Mouse (Mus musculus) megakaryocyte, adult 5-6 weeks (primary cell): ENCODE measurements around the gene Ywhaq. TPM values are rescaled to one million over a fixed set of nuclear protein-coding genes. Genes with fewer than 3 reads are reported as not detected.

Source experiments
- ATAC-seq: 2 replicates; pipeline ENCODE4 v1.8.0; 2016; ENCODE audit warnings: mild to moderate bottlenecking, inconsistent platforms; ENCODE audit not compliant: poor library complexity, severe bottlenecking
- total RNA-seq, 2 experiments: library from RNA; stranded (forward) in 1 of 2; stranded (reverse) in 1 of 2; fragments of 153-499, 151-499 nt in 1 of 2; fragments of 221-1000, 200-1000 nt in 1 of 2; gene quantifications; 2 replicates each; pipeline versions ENCODE4 v1.2.3 to v1.2.4; 2015 to 2017

Gene Ywhaq
- total RNA-seq (2015): 265 and 275 TPM in 2 replicates
- 136 and 156 TPM in 2 replicates for total RNA-seq (2017)

DNA sequence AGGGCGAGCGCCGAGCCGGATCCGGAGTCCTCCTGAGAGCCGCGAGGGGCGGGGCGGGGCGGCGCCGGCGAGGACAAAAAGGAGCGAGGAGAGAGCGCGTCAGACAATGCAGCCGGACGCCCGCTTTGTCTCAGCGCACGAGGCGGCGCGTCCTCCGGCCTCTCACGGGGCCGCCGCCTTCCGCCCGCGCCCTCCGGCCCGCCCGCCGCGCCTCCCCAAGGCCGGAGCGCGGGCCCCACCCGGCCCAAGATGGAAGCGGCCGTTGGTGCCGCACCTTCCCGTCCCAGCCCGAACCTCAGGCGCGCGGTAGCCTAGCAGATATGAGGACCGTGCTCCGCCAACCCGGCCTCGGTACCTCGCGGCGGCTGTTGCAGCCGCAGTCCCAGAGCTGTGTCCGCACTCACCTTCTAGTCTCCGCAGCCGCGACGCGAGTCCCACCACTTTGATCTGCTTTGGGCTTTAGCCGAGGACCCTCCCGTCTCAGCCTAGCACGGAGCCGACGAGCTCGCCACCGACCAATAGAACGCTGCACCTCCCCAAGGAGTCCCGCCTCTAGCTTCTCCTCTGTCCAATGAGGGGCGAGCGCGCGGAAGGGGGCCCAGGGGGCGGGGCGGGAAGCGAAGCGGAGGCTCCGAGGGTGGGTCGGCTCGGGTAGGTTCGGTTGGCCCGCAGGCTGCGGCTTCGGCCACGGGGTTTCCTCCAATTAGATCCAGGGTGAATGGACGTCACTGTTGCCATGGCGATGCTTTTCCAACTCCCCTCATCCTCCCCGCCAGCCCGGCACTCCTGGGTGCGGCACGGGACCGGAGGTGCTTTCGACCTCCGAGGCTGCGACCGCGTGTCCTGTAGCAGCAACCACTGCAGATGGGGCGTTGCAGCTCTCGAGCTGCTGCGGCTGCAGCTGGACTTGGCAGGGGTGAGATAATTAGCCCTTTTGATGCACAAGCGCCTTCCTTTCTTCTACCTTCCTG is at the start of gene Ywhaq:
Ywhaq (minus strand) TSS at position 538 of the 971 bp plus-strand sequence.
- ATAC-seq: peak; percentile 88

DNA sequence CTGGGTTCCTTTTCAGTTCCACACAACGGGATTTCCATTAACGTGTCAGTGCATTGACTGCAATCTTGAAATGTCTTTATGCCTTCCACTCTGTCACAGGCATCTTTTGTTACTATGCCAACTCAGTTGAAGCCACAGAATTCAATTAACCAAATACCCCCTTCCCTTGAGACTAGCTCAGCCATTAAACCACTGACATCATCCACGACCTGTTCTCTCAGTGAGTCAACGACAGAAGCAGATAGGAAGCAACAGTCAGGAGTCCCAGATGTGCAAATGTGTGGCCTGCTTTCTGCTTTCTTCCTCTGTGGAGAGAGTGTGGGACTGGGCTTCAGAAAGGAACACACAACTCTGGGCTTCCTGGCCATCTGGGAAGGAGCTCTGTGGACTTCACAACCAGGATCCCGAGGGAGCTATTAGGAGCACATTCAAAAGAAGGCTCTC is 46.0 kb upstream of the Ywhaq start:
- ATAC-seq: no peak

DNA sequence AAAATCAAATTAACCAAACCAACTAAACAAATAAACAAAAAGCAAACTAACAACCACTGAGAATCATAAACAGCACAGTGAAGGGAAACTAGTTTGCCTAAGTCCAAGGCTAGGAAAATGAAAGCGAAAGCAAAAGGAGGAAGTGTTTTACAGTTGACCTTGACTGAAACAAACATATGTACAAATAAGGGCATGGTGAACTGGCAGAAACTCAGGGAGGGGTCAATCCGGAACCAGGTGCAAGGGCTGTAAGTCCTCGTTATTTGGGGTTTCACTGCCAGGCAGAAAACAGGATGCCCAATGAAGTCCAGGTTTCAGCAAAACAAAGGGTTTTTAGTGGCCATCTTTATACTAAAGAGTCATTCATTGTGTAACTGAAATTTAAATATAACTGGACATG is 45.2 kb upstream of the Ywhaq start:
- ATAC-seq: peak; percentile 99

DNA sequence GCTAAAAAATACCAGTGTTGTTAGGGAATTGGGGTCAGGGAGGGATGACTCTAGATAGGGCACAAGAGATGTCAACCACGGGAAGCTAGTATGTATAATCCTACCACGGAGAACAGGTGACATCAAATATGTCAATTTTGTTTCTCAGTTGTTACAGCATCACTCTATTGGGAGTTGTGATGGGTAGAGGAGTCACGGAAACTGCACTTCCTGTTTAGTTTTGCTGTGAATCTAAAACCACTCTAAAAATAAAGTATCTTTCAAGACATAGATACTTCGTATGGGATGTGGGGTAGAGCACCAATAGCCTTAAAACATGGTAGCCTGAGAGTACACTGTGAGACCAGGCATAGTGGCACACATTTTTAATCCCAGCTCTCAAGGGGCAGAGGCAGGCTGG is 42.2 kb upstream of the Ywhaq start:
- ATAC-seq: peak; percentile 17; the same call in 1 of the 2 replicates

DNA sequence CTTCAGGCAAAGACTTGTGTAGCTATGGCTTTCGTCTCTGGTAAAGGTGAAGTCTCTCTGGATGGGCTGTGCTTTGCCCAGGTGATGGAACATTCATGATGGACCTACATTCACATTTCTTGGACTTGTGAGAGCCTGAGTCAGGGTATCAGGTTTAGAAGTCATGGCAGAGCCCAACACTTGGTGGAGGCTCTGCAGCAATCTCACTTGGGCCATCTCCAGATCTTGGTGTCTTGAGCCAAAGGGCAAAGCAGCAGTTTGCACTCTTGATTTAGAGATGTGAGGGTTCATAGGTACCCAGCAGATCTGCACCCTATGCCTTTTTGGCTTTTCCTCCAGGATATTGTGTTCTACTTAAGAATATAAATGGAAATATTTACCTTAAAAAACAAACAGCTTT is 38.6 kb upstream of the Ywhaq start:
- ATAC-seq: no peak

DNA sequence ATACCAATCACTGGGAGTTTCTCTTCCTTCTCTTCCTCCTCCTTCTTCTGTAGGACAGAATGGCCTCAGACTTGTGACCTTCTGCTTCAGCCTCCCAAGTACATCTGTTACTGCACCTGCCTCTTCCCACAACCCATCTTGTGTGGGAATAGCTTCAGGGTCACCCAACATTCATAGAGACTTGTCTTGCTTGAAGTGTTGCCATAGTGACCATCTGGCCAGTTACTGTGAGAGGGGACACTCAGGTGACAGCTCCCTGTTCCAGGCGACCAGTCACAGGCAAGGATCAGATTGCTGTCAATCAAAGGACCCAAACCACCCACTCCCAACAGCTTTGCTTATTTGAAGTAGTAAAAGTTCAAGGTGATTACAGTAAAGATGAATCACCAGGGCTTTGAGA is 34.3 kb upstream of the Ywhaq start:
- ATAC-seq: no peak

DNA sequence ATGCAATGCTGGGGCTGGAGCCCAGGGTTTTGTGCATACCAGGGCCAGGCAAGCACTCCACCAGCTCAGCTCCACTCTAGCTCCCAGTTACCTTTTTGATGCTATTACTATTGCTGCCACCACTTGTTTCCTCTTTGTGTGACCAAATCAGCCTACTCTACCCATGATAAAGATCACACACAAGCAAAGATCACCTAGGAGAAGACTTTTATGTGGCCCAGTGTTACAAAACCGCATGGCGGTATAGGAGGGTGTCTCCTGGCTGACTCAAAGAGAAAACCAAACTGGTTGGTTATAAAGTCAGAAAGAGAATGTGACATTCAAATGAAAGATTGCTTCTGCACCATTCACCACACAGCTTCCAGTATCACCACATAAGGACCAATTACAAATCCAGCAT is 33.9 kb upstream of the Ywhaq start:
- ATAC-seq: peak; percentile 79

DNA sequence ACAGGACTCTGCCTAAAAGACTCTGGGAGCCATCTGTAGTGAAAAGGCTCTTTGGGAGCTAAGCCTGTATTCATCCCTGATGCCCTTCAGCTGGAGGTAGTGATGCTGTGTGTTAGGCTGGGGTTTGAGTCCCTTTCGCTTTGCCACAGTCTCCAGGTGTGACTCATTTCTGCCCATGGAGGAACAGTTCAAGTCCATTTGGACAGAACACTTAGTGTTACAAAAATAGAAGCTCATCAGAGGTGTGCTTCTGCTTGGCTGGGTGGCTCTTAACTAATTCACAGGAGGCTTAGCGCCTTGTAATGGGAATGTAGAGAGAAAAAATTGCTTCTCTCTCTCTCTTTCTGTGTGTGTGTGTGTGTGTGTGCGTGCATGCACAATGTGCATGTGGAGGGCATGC is 26.3 kb upstream of the Ywhaq start:
- ATAC-seq: no peak

DNA sequence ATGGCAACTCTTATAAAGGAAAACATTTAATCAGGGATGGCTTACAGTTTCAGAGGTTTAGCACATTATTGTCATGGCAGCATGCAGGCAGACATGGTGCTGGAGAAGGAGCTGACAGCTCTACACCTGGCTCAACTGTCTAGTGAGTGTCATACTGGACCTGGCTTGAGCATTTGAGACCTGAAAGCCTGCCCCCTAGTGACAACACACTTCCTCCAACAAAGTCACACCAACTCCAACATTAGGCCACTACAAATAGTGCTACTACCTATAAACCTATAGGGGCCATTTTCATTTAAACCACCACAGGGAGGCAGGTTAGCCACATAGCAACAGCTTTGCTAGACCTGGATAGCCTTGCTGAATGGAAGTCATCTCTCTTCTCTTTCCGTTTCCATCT is 24.4 kb upstream of the Ywhaq start:
- ATAC-seq: no peak

DNA sequence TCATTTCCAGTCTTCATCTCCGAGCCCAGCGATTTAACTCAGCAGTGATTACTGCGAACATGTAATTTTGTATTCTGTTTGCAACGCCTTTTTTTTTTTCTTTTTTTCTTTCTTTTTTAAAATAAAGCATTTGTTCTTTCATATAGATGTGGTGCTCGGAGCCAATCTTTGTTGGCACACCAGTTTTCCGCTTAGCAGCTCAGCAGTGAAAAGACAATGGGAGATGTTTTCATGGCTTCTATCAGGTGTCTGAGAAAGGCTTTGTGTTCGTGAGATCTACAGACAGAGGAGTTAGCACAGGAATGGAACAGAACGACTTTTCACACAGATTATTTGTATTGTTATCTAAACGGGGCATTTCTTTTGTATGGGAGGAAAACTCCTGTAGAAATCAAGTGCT is 22.0 kb upstream of the Ywhaq start:
- ATAC-seq: no peak

DNA sequence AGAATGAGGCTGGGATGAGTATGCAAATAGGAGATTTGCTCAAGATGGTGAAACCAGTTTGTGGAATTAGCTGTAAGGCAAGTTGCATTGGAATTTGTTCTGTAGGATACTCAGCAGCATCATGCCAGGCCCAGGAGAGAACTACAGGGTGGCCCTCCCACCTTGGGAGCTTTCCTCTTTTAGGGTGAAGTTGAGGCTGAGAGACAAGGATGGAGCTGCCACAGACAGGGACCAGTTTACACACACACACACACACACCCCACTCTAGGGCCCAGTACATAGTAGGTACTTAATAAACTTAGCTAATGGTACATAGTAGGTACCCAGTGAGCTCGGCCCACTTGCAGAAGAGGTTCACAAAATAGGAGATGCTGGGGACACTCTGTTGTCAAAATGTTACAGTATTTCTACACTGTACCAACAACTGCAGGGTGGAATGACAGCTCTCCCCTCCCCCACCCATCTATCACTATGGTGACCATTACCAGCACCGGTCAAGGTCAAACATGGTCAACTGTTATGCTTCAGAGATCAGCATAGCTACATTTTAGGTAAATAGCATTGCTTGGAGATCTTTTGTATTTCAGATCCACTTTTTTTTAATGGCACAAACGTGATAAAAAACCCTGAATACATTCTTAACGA is 21.4 kb upstream of the Ywhaq start:
- no peak for ATAC-seq

DNA sequence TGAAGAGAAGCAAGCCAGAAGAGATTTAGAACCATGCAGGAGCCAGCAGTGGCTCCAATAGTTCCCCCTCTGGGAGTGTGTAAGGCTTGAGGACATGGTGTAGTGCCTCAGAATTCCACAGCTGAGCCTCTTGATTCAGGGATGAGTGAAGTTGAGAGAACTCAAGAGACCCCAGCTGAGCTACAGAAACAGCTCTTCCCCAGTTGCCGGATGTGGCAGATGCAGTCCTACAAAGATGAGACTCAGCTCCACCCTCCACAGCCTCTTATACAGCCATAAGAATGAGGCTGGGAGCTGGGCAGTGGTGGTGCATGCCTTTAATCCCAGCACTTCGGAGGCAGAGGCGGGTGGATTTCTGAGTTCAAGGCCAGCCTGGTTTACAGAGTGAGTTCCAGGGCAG is 20.9 kb upstream of the Ywhaq start:
- ATAC-seq: no peak

DNA sequence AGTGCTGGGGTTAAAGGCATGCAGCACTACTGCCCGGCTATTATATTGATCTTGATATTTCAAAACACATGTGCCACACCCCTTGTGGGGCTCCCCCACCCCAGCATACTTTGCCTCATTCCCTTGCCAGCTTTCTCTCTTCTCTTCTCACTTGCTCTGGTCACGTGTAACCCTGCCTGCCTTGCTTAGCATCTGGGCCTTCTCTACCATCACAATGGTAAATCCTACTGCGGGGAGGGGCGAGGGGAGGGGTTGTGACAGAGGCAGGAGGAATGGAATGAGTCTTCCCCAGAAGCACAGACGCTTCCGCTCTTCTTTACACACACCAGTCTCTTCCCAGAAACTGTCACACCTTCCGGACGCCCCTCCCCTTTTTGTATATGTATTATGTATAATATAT is 14.5 kb upstream of the Ywhaq start:
- ATAC-seq: no peak

DNA sequence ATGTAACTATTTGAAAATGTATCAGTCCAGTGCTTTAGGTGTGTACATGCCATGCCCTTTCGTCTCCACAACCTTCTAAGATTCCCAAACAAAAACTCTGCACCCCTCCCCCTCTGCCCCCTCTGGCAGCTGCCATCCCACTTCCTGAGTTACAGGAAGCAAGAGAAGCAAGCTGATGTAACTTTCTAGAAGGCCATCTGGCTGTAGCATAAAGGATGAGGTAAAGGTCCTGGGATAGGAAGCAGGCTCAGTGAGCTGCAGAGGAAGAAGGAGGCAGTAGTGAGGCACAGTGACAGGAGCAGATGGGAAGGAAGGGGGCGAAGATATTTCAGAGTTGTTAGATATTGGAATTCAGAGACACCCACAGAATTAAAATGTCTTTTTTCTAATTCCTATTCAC is 13.6 kb upstream of the Ywhaq start:
- no peak for ATAC-seq

DNA sequence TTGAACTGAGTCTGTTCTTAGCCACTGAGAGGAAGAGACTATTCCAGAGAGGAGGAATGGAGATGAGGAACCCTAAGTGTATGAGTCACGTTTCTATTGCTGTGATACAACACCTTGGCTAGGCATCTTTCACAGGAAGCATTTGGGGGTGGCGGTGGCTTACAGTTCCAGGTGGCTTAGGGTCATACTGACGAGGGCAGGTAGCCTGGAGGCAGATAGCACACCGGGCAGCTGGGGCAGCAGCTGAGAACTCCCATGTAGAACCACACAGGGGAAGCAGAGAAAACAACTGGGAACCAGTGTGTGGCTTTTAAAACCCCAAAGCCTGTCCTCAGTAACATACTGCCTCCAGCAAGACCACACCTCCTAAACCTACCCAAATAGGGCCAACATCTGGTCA is 12.7 kb upstream of the Ywhaq start:
- no peak for ATAC-seq

DNA sequence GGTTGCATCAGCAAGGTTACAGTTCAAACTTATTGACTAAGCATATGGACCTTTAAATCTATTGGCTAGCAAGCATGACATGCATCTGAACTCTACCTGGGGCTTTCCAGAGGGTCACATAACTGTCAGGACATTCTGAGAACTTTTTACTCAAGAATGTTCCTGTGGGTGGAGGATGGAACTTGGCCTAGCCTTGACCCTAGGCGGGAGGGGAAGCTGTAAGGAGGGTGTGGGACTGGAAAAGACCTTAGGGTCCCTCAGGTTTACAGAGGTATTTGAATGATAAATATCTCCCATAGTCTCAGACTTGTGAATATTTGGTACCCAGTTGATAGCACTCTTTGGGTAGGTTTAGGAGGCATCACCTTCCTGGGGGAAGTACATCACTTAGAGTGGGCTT is 11.6 kb upstream of the Ywhaq start:
- ATAC-seq: no peak

DNA sequence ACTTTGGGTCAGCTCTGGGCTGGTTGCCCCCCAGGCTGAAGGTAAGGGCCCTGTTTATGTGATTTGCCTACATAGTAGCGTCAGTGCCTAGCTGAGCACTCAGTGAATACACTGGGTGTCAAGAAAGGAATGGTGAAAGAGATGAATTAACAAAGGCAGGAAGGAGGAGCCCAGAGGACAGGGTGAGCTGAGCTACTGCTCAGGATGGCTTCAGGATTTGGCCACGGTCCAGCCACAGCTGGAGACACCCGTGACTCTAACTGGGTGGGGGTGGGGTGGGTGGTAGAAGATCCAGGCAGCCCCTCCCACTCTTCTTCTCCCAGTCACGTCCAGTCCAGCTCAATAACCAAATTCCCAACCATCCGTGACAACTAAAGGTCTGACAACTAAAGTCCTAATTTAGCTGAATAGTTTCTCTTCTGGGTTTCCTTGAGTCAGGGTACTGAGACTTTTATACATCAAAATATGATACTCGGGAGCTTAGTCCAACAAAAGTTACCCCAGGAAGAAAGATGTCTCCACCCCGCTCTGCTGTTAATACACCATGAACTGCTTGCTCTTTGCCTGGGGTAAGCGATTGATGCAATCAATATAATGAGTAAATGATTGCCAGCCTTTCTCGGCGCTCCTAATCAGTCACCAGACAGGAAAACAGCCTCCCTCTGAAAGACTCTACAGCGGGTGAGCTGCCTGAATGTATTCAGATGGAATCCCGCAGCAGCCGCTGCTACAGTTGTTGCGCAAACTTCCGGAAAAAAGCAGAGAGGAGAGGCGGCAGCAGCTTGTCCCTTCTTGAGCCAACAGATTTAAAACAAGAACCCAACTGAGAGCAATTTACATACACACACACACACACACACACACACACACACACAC is 8.9 kb upstream of the Ywhaq start:
- ATAC-seq: peak; percentile 83

DNA sequence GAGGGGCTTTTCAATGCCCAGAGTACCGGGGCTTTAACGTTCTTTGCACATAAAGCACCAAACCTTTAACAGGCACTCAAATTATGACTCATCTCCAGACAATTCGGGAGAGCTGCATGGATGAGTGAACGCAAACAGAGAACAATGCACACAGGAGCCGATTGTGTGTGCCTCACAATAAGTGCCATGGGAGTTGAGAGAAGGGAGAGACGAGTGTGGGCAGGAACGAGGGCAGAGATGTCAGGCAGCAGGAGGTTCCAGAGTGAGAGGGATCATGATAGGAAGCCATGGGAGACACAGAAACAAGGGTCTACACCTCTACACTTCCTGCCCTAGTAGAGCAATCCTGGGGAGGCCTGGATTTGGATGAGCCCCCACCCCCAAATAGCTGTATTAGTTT is 7.2 kb upstream of the Ywhaq start:
- ATAC-seq: no peak

DNA sequence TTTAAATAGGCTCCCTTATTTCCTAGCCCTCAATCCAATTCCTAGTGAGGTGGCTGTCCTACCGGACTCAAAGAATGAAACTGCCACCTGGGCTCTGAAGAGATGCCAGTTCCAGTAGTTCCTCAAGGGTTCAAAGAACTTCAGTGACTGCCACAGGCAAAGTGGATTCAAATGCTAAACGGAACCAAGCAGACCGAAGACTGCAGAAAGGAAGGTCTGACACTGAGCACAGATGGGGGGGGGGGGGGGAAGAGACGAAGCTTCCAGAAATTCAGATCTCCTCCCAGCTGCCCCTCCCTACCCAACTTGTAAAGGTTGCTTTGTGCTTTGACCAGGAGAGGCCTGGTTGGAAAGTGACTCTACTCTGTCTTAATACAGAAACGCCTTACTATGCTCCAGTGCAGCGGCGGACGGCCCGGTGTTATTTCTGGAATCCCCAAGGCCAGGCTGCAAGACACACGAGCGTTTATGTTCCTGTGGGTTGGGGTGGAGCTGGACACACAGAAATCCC is 1.2 kb upstream of the Ywhaq start:
- ATAC-seq: no peak

DNA sequence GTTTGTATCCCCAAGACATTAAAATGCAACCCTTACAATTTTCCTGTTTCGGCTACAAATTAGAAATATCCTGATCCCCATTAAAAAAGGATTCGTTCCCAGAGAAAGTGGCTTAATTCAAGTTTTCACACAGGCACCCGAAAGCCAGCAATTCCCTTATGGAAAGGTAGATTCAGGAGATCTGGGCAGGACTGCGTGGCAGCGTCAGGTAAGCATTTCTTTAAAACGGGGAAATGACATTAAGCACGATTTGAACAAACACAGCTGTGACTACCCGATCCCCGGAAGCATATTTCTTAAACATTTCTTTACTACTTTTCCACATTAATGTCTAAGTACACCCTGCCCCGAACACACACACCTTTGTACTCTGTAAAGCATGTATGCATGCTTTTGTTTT is 646 bp upstream of the Ywhaq start:
- no peak for ATAC-seq

DNA sequence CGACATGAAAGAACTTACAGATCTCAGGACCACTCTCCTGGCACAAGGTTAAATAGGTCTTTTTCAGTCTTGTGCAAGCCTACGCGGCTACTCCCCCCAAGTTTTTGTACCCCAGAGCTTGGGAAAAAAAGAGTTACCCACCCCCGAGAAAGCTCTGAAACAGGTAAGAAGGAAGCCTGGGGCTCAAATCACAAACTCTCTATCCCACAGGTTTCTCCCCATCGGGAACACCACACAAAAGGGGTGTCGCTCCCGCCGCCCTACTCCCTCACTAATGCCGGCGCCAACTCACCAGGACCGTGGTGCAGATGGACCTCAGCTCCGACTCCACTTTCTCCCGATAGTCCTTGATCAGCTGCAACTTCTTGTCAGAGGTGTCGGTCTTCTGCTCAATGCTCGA is 931 bp downstream of the Ywhaq start:
- no peak for ATAC-seq
